Mouse (Mus musculus): ENCODE data around the gene Amt.

- TF ChIP-seq POLR2A (IDR thresholded peaks at IDR 0.05; ENCODE audit: low read depth, low read length), result no peak
- no peak for TF ChIP-seq CTCF (conservative IDR thresholded peaks at IDR 0.05; ENCODE audit: insufficient read depth, insufficient read length, low read depth, low read length)
Observed at GRCm38 (mm10) chr9:108342301-108342831, 45.7 kb downstream of the Amt start.
